Mouse (Mus musculus): ENCODE data around the gene Ogfod1. TPM values are rescaled to one million over a fixed set of nuclear protein-coding genes. Genes with fewer than 3 reads are reported as not detected.

The Ogfod1 gene
- polyA plus RNA-seq, 1 experiment from 2014 or later, result 5.4 TPM

DNA sequence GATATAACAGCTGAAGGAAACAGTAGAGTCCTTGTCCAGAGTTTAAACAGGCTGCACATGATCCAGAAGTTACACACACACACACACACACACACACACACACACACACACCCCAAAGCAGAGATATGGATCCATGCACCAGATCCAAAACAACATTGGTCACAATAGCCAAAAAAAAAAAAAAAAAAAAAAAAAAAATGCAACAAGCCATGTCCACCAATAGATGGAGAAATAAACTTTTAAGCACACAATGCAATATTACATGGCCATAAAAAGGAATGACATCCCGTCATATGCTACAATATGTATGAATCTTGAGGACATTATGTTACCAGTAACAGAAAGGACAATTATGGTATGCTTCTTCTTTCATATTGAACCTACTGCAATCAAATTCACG is 77.0 kb downstream of the Ogfod1 start:
- Histone ChIP-seq H3K4me2 (replicated peaks; ENCODE audit: low read depth) (no peak overlapping the region), H3K27me3 (ENCODE audit: control insufficient read depth, insufficient read depth, low read length) (no peaks in the 10 kb centered on the region), H3K27ac (replicated peaks) (no peak overlapping the region), H3K9ac (ENCODE audit: low read length) (no peak overlapping the region), H3K36me3 (ENCODE audit: control insufficient read depth, insufficient read depth, low read length) (no peaks in the 10 kb centered on the region), H3K4me3 (ENCODE audit: low read depth, low read length) (no peak overlapping the region), H3K4me1 (replicated peaks; ENCODE audit: control insufficient read depth, insufficient read depth) (no peaks in the 10 kb centered on the region), H3K9me3 (ENCODE audit: control insufficient read depth, low read length) (no peaks in the 10 kb centered on the region)
- ATAC-seq (ENCODE audit: low FRiP score, low TSS enrichment) (no peak), DNase-seq (ENCODE audit: low spot score) (no peak)
- TF ChIP-seq CTCF (IDR thresholded peaks at IDR 0.05; ENCODE audit: low read depth) (no peak), EP300 (optimal IDR thresholded peaks at IDR 0.05) (no peak)
- WGBS, result 80% methylated on average over 2 of the region's 2 CpGs

Other genes starting within 250 kb of the Ogfod1 start
- gene Gnao1, start 227.2 kb upstream of the Ogfod1 start, polyA plus RNA-seq (2015; fragmentation: Nextera tagmentation; extraction: Ambion mirVana), result 7.2 and 9.5 TPM in 2 replicates
- 42.6 and 46.5 TPM in 2 replicates for gene Amfr, start 24.4 kb upstream of the Ogfod1 start, polyA plus RNA-seq (2015; fragmentation: Nextera tagmentation; extraction: Ambion mirVana)
- gene Nudt21, start 167 bp upstream of the Ogfod1 start, polyA plus RNA-seq (2015; fragmentation: Nextera tagmentation; extraction: Ambion mirVana), result 60.2 and 68.5 TPM in 2 replicates
- 5.9 and 6.9 TPM in 2 replicates for gene Bbs2, start 61.7 kb downstream of the Ogfod1 start, polyA plus RNA-seq (2015; fragmentation: Nextera tagmentation; extraction: Ambion mirVana)
- 79.7 and 84.9 TPM in 2 replicates for gene Mt4, start 100.0 kb downstream of the Ogfod1 start, polyA plus RNA-seq (2015; fragmentation: Nextera tagmentation; extraction: Ambion mirVana)
- gene Mt3, start 115.4 kb downstream of the Ogfod1 start, polyA plus RNA-seq (2015; fragmentation: Nextera tagmentation; extraction: Ambion mirVana), result 4.1 and 5.3 TPM in 2 replicates
- 570 and 681 TPM in 2 replicates for gene Mt2, start 135.5 kb downstream of the Ogfod1 start, polyA plus RNA-seq (2015; fragmentation: Nextera tagmentation; extraction: Ambion mirVana)
- 1,909 and 2,218 TPM in 2 replicates for gene Mt1, start 141.9 kb downstream of the Ogfod1 start, polyA plus RNA-seq (2015; fragmentation: Nextera tagmentation; extraction: Ambion mirVana)
- 26.2 and 28.1 TPM in 2 replicates for gene Nup93, start 177.4 kb downstream of the Ogfod1 start, polyA plus RNA-seq (2015; fragmentation: Nextera tagmentation; extraction: Ambion mirVana)

Data from stomach, postnatal 0 days (tissue).